Mouse (Mus musculus): ENCODE results near the gene Sap18b. TPM values are rescaled to one million over a fixed set of nuclear protein-coding genes. Genes with fewer than 3 reads are reported as not detected.
A peak's percentile ranks its signal among the peaks of the same experiment; 100 is the strongest.

The Sap18b gene
- polyA plus RNA-seq, 1 experiment from 2014 or later = 313 TPM

GRCm38 (mm10) chr8:95806461-95807191, 18.5 kb upstream of the Sap18b start:
- Histone ChIP-seq H3K9ac (peak overlapping the region; percentile 99), H3K4me2 (peak overlapping the region; percentile 89), H3K4me3 (peak overlapping the region; percentile 99), H3K4me1 (peaks cover 34% of the 10 kb centered on the region), H3K9me3 (no peaks in the 10 kb centered on the region), H3K36me3 (peaks cover 13% of the 10 kb centered on the region; the same call in 1 of the 2 replicates), H3K27ac (peak overlapping the region; percentile 98), H3K27me3 (no peaks in the 10 kb centered on the region)
- under 1% methylated on average over 53 of the region's 69 CpGs for WGBS
- ATAC-seq (ENCODE audit: borderline replicate concordance, extremely low read depth, low FRiP score, low TSS enrichment) = peak; percentile 5; the same call in 1 of the 2 replicates

- Histone ChIP-seq H3K9ac (peak within 1 kb of the TSS; percentile 99), H3K27me3 (no peaks in the 10 kb centered on the region), H3K4me2 (peak within 1 kb of the TSS; percentile 89), H3K4me1 (peaks cover 32% of the 10 kb centered on the region), H3K36me3 (0 out of 2 replicates have a peak, but pooled peaks cover 9% of the 10 kb centered on the region), H3K9me3 (no peaks in the 10 kb centered on the region), H3K27ac (peak within 1 kb of the TSS; percentile 98), H3K4me3 (peak within 1 kb of the TSS; percentile 99)
- peak; percentile 96 for ATAC-seq (ENCODE audit: borderline replicate concordance, extremely low read depth, low FRiP score, low TSS enrichment)
- WGBS = under 1% methylated on average over 44 of the region's 44 CpGs
Observed at GRCm38 (mm10) chr8:95807331-95807843, 17.8 kb upstream of the Sap18b start, which contains the start of gene Cnot1. TSS of gene Cnot1 (minus strand) at chr8:95807464.

GRCm38 (mm10) chr8:95807861-95808260, 17.3 kb upstream of the Sap18b start:
- 0% methylated on average over 20 of the region's 20 CpGs for WGBS
- H3K9me3 ChIP-seq = no peaks in the 10 kb centered on the region
- peak overlapping the region; percentile 98 for H3K27ac ChIP-seq
- ATAC-seq (ENCODE audit: borderline replicate concordance, extremely low read depth, low FRiP score, low TSS enrichment) = peak; percentile 92
- no peaks in the 10 kb centered on the region for H3K27me3 ChIP-seq
- peak overlapping the region; percentile 99 for H3K4me3 ChIP-seq
- H3K36me3 ChIP-seq = 0 out of 2 replicates have a peak, but pooled peaks cover 9% of the 10 kb centered on the region
- peak overlapping the region; percentile 76 for H3K4me2 ChIP-seq
- H3K4me1 ChIP-seq = peaks cover 32% of the 10 kb centered on the region
- H3K9ac ChIP-seq = peak overlapping the region; percentile 48

GRCm38 (mm10) chr8:95808631-95809030, 16.5 kb upstream of the Sap18b start:
- H3K4me1 ChIP-seq = peaks cover 32% of the 10 kb centered on the region

GRCm38 (mm10) chr8:95809116-95809515, 16.0 kb upstream of the Sap18b start:
- Histone ChIP-seq H3K27me3 (no peaks in the 10 kb centered on the region), H3K4me2 (no peak overlapping the region), H3K27ac (no peak overlapping the region), H3K4me1 (peaks cover 32% of the 10 kb centered on the region), H3K4me3 (no peak overlapping the region), H3K36me3 (0 out of 2 replicates have a peak, but pooled peaks cover 2% of the 10 kb centered on the region), H3K9ac (no peak overlapping the region), H3K9me3 (no peaks in the 10 kb centered on the region)
- no peak for ATAC-seq (ENCODE audit: borderline replicate concordance, extremely low read depth, low FRiP score, low TSS enrichment)
- 61% methylated on average over 5 of the region's 5 CpGs for WGBS

More at GRCm38 (mm10) chr8:95808631-95809030, 16.5 kb upstream of the Sap18b start:
- WGBS = 88% methylated on average over 4 of the region's 4 CpGs
- Histone ChIP-seq H3K36me3 (0 out of 2 replicates have a peak, but pooled peaks cover 7% of the 10 kb centered on the region), H3K4me3 (0 out of 2 replicates have a peak overlapping the region, but pooled peaks have one; percentile 99), H3K9ac (no peak overlapping the region), H3K27me3 (no peaks in the 10 kb centered on the region), H3K4me2 (no peak overlapping the region; the same call in 1 of the 2 replicates), H3K9me3 (no peaks in the 10 kb centered on the region), H3K27ac (no peak overlapping the region)
- no peak for ATAC-seq (ENCODE audit: borderline replicate concordance, extremely low read depth, low FRiP score, low TSS enrichment)

GRCm38 (mm10) chr8:95810184-95810591, 15.0 kb upstream of the Sap18b start:
- no peak for ATAC-seq (ENCODE audit: borderline replicate concordance, extremely low read depth, low FRiP score, low TSS enrichment)
- H3K4me2 ChIP-seq = no peak overlapping the region

GRCm38 (mm10) chr8:95816044-95816708, 9.0 kb upstream of the Sap18b start:
- no peak for ATAC-seq (ENCODE audit: borderline replicate concordance, extremely low read depth, low FRiP score, low TSS enrichment)
- H3K36me3 ChIP-seq = no peaks in the 10 kb centered on the region
- H3K4me1 ChIP-seq = 0 out of 2 replicates have a peak, but pooled peaks cover 2% of the 10 kb centered on the region
- no peaks in the 10 kb centered on the region for H3K27me3 ChIP-seq
- no peaks in the 10 kb centered on the region for H3K9me3 ChIP-seq
- no peak overlapping the region for H3K27ac ChIP-seq
- no peak overlapping the region for H3K4me3 ChIP-seq
- no peak overlapping the region for H3K9ac ChIP-seq
- WGBS = 35% methylated on average over 6 of the region's 6 CpGs
- no peak overlapping the region for H3K4me2 ChIP-seq

More at GRCm38 (mm10) chr8:95810184-95810591, 15.0 kb upstream of the Sap18b start:
- no peaks in the 10 kb centered on the region for H3K36me3 ChIP-seq
- H3K9ac ChIP-seq = no peak overlapping the region
- no peaks in the 10 kb centered on the region for H3K9me3 ChIP-seq
- no peaks in the 10 kb centered on the region for H3K27me3 ChIP-seq
- peak overlapping the region; percentile 72 for H3K27ac ChIP-seq
- peaks cover 26% of the 10 kb centered on the region for H3K4me1 ChIP-seq
- WGBS = 37% methylated on average over 3 of the region's 3 CpGs
- H3K4me3 ChIP-seq = no peak overlapping the region

GRCm38 (mm10) chr8:95817597-95817996, 7.5 kb upstream of the Sap18b start:
- Histone ChIP-seq H3K27me3 (no peaks in the 10 kb centered on the region), H3K27ac (no peak overlapping the region), H3K4me3 (no peak overlapping the region), H3K9ac (no peak overlapping the region), H3K36me3 (no peaks in the 10 kb centered on the region), H3K9me3 (no peaks in the 10 kb centered on the region), H3K4me2 (no peak overlapping the region), H3K4me1 (no peaks in the 10 kb centered on the region)
- no peak for ATAC-seq (ENCODE audit: borderline replicate concordance, extremely low read depth, low FRiP score, low TSS enrichment)
- whole genome bisulfite sequencing = 63% methylated on average over 3 of the region's 3 CpGs

GRCm38 (mm10) chr8:95818211-95818610, 6.9 kb upstream of the Sap18b start:
- 8% methylated on average over 1 of the region's 1 CpGs for WGBS

GRCm38 (mm10) chr8:95821266-95821665, 3.9 kb upstream of the Sap18b start:
- Histone ChIP-seq H3K27ac (no peak overlapping the region), H3K4me2 (no peak overlapping the region), H3K36me3 (no peaks in the 10 kb centered on the region), H3K9ac (no peak overlapping the region), H3K4me3 (no peak overlapping the region), H3K9me3 (no peaks in the 10 kb centered on the region), H3K27me3 (no peaks in the 10 kb centered on the region), H3K4me1 (no peaks in the 10 kb centered on the region)
- 60% methylated on average over 6 of the region's 6 CpGs for WGBS
- ATAC-seq (ENCODE audit: borderline replicate concordance, extremely low read depth, low FRiP score, low TSS enrichment) = no peak

More at GRCm38 (mm10) chr8:95818211-95818610, 6.9 kb upstream of the Sap18b start:
- Histone ChIP-seq H3K27ac (no peak overlapping the region), H3K4me3 (no peak overlapping the region), H3K4me2 (no peak overlapping the region), H3K9me3 (no peaks in the 10 kb centered on the region), H3K4me1 (no peaks in the 10 kb centered on the region), H3K27me3 (no peaks in the 10 kb centered on the region), H3K36me3 (no peaks in the 10 kb centered on the region), H3K9ac (no peak overlapping the region)
- ATAC-seq (ENCODE audit: borderline replicate concordance, extremely low read depth, low FRiP score, low TSS enrichment) = no peak

GRCm38 (mm10) chr8:95822096-95822495, 3.0 kb upstream of the Sap18b start:
- H3K4me3 ChIP-seq = no peak overlapping the region
- H3K27me3 ChIP-seq = no peaks in the 10 kb centered on the region
- no peaks in the 10 kb centered on the region for H3K36me3 ChIP-seq
- no peak overlapping the region for H3K27ac ChIP-seq
- WGBS = 82% methylated on average over 5 of the region's 5 CpGs
- no peaks in the 10 kb centered on the region for H3K4me1 ChIP-seq
- no peak for ATAC-seq (ENCODE audit: borderline replicate concordance, extremely low read depth, low FRiP score, low TSS enrichment)
- H3K9ac ChIP-seq = no peak overlapping the region
- H3K4me2 ChIP-seq = no peak overlapping the region
- H3K9me3 ChIP-seq = no peaks in the 10 kb centered on the region

Measured in lung, embryonic 15.5 days (tissue).